Mouse (Mus musculus): Measurements from ENCODE around the gene Inpp4a.

Inpp4a gene

GRCm38 (mm10) chr1:37442848-37443835 is 143.5 kb downstream of the Inpp4a start:
- H3K27me3 ChIP-seq (ENCODE audit: insufficient read depth, low read length), result no peaks in the 10 kb centered on the region
- H3K9me3 ChIP-seq (ENCODE audit: low read length), result no peaks in the 10 kb centered on the region
- H3K4me1 ChIP-seq (replicated peaks; ENCODE audit: low read depth, low read length), result peaks cover 2% of the 10 kb centered on the region; the same call in 1 of the 2 replicates
- peaks cover 54% of the 10 kb centered on the region for H3K36me3 ChIP-seq (ENCODE audit: insufficient read depth, low read length)
- TF ChIP-seq CTCF (conservative IDR thresholded peaks at IDR 0.05; ENCODE audit: low read length) (no peak), NANOG (IDR thresholded peaks at IDR 0.05; ENCODE audit: borderline replicate concordance, low read length) (no peak), POU5F1 (IDR thresholded peaks at IDR 0.05; ENCODE audit: borderline replicate concordance, low read length) (no peak)
- no peak overlapping the region for H3K4me3 ChIP-seq (replicated peaks; ENCODE audit: low read length)

- Histone ChIP-seq H3K4me1 (replicated peaks; ENCODE audit: low read depth, low read length) (no peaks in the 10 kb centered on the region), H3K4me3 (replicated peaks; ENCODE audit: low read length) (no peak overlapping the region), H3K9me3 (ENCODE audit: low read length) (no peaks in the 10 kb centered on the region), H3K36me3 (ENCODE audit: insufficient read depth, low read length) (peaks cover 23% of the 10 kb centered on the region), H3K27me3 (ENCODE audit: insufficient read depth, low read length) (no peaks in the 10 kb centered on the region)
- no peak for TF ChIP-seq NANOG (IDR thresholded peaks at IDR 0.05; ENCODE audit: borderline replicate concordance, low read length)
- peak; percentile 85 for TF ChIP-seq CTCF (conservative IDR thresholded peaks at IDR 0.05; ENCODE audit: low read length)
Measured at GRCm38 (mm10) chr1:37448361-37449095, 148.9 kb downstream of the Inpp4a start.

- H3K4me1 ChIP-seq (replicated peaks; ENCODE audit: low read depth, low read length), result no peaks in the 10 kb centered on the region
- TF ChIP-seq POU5F1 (IDR thresholded peaks at IDR 0.05; ENCODE audit: borderline replicate concordance, low read length), result no peak
- no peak for TF ChIP-seq CTCF (conservative IDR thresholded peaks at IDR 0.05; ENCODE audit: low read length)
- no peak for TF ChIP-seq NANOG (IDR thresholded peaks at IDR 0.05; ENCODE audit: borderline replicate concordance, low read length)
- no peak overlapping the region for H3K4me3 ChIP-seq (replicated peaks; ENCODE audit: low read length)
- H3K9me3 ChIP-seq (ENCODE audit: low read length), result no peaks in the 10 kb centered on the region
- H3K36me3 ChIP-seq (ENCODE audit: insufficient read depth, low read length), result peaks cover 15% of the 10 kb centered on the region
- H3K27me3 ChIP-seq (ENCODE audit: insufficient read depth, low read length), result no peaks in the 10 kb centered on the region
Measured at GRCm38 (mm10) chr1:37451270-37451669, 151.6 kb downstream of the Inpp4a start.

- TF ChIP-seq NANOG (IDR thresholded peaks at IDR 0.05; ENCODE audit: borderline replicate concordance, low read length) (no peak), CTCF (conservative IDR thresholded peaks at IDR 0.05; ENCODE audit: low read length) (no peak), POU5F1 (IDR thresholded peaks at IDR 0.05; ENCODE audit: borderline replicate concordance, low read length) (no peak)
Measured at GRCm38 (mm10) chr1:37457546-37457945, 157.9 kb downstream of the Inpp4a start.

More at GRCm38 (mm10) chr1:37457546-37457945, 157.9 kb downstream of the Inpp4a start:
- Histone ChIP-seq H3K27me3 (ENCODE audit: insufficient read depth, low read length) (no peaks in the 10 kb centered on the region), H3K9me3 (ENCODE audit: low read length) (no peaks in the 10 kb centered on the region), H3K36me3 (ENCODE audit: insufficient read depth, low read length) (0 out of 2 replicates have a peak, but pooled peaks cover 2% of the 10 kb centered on the region), H3K4me3 (replicated peaks; ENCODE audit: low read length) (no peak overlapping the region), H3K4me1 (replicated peaks; ENCODE audit: low read depth, low read length) (no peaks in the 10 kb centered on the region)
